Mouse (Mus musculus) kidney, embryonic 15.5 days (tissue): Measurements from ENCODE around the gene Slc16a3. TPM values are rescaled to one million over a fixed set of nuclear protein-coding genes. Genes with fewer than 3 reads are reported as not detected.

Source experiments
- ATAC-seq: fragments of 200-750 bp; cut with Nextera tagmentation; replicated peaks from 2 replicates; pipeline ENCODE4 v1.8.0; 2017; ENCODE audit warnings: moderate TSS enrichment; ENCODE audit not compliant: low FRiP score
- H3K27ac ChIP-seq: fragments of 300-500 bp; sonication (generic); 2 replicates; pipeline ENCODE4 v1.5.1; 2015; ENCODE audit warnings: mild to moderate bottlenecking, inconsistent platforms
- H3K27me3 ChIP-seq: fragments of 300-500 bp; sonication (generic); 2 replicates; pipeline ENCODE4 v1.6.1; 2015; ENCODE audit warnings: inconsistent platforms
- H3K36me3 ChIP-seq: fragments of 300-500 bp; sonication (generic); 2 replicates; pipeline ENCODE4 v1.6.1; 2015; ENCODE audit warnings: inconsistent platforms
- H3K4me1 ChIP-seq: fragments of 300-500 bp; sonication (generic); 2 replicates; pipeline ENCODE4 v1.6.1; 2015; ENCODE audit warnings: inconsistent platforms
- H3K4me2 ChIP-seq: fragments of 300-500 bp; sonication (generic); 2 replicates; pipeline ENCODE4 v1.6.1; 2015; ENCODE audit warnings: moderate library complexity, mild to moderate bottlenecking, inconsistent platforms
- H3K4me3 ChIP-seq: fragments of 300-500 bp; sonication (generic); replicated peaks from 2 replicates; pipeline ENCODE4 v1.5.1; 2015; ENCODE audit warnings: mild to moderate bottlenecking, inconsistent platforms
- H3K9ac ChIP-seq: fragments of 300-500 bp; sonication (generic); 2 replicates; pipeline ENCODE4 v1.6.1; 2015; ENCODE audit warnings: mild to moderate bottlenecking, inconsistent platforms
- H3K9me3 ChIP-seq: fragments of 300-500 bp; sonication (generic); replicated peaks from 2 replicates; pipeline ENCODE4 v1.6.1; 2016; ENCODE audit warnings: inconsistent platforms
- WGBS: fragments of 180-500 bp; shearing (Covaris S2); methylation state at CpG from one replicate; pipeline ENCODE4 v1.1.7; 2015; ENCODE audit warnings: mixed read lengths; 5-methylcytosine and 5-hydroxymethylcytosine counted together
- polyA plus RNA-seq: library from polyadenylated mRNA; unstranded; fragments of >200 nt; fragmentation: Nextera tagmentation; extraction: Ambion mirVana; gene quantifications from 2 replicates; pipeline ENCODE4 v1.2.1, GENCODE M21; 2015

Gene Slc16a3
- polyA plus RNA-seq, 1 experiment from 2014 or later = 66.0 TPM

DNA sequence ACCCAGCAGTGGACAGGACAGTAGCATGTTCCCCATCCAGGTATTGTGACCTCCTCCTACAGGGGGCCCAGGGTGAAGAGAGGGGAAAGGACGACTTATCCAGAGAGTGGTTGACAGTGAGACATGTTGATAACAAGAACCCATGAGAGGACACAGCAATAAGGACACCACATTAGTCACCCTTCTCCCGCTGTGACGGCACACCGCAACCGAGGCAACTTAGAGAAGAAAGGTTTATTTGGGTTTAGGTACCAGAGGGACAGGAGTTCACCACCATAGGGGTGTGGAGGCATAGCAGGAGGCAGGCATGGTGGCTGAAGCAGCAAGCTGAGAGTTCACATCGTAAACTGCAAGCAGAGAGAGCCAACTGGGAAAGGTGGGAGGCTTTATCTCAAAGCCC lies 57.9 kb downstream of the Slc16a3 start:
- 69% methylated on average over 6 of the region's 6 CpGs for WGBS
- Histone ChIP-seq H3K4me2 (no peak overlapping the region), H3K4me3 (no peak overlapping the region), H3K27me3 (no peaks in the 10 kb centered on the region), H3K36me3 (no peaks in the 10 kb centered on the region), H3K4me1 (peaks cover 5% of the 10 kb centered on the region; the same call in 1 of the 2 replicates), H3K9ac (no peak overlapping the region), H3K9me3 (no peaks in the 10 kb centered on the region), H3K27ac (no peak overlapping the region)
- no peak for ATAC-seq

DNA sequence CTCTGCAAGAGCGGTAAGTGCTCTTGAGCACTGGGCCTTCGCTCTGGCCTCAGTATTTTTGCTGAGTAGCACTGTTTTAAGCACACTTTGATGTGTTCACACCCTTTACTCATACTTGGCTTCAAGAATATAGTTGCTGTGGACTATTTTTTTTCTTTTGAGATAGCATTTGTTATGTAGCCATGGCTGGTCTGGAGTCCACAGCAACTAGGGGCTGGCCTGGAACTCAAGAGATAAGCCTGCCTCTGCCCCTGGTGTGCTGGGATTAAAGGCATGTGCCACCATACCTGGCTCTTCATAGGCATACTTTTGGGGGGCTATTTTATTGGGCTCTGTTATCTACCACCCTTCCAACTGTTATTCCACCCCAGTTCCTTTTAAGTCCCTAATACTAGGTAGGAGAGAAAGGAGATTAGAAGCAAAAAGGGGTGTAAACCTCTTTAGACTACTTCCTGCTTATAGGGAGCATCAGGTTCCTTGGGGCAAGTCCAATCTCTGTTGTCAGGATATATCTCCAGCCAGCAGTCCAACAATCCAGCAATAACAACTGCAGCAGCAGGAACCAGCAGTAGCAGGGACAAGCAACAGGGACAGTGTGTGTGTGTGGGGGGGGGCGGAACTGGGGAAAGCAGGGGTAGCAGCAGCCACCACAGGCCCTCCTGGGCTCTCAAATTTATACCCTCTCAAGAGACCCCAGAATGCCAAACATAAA lies 61.9 kb downstream of the Slc16a3 start:
- Histone ChIP-seq H3K27ac (no peak overlapping the region), H3K4me1 (peaks cover 3% of the 10 kb centered on the region; the same call in 1 of the 2 replicates), H3K4me3 (no peak overlapping the region), H3K27me3 (no peaks in the 10 kb centered on the region), H3K9ac (no peak overlapping the region), H3K36me3 (no peaks in the 10 kb centered on the region), H3K4me2 (no peak overlapping the region), H3K9me3 (no peaks in the 10 kb centered on the region)
- ATAC-seq = no peak
- WGBS = 96% methylated on average over 3 of the region's 3 CpGs

Other genes starting within 250 kb of the Slc16a3 start
- 164 and 176 TPM in 2 replicates for gene Cenpx, start 234.7 kb upstream of the Slc16a3 start, polyA plus RNA-seq
- 52.9 and 66.0 TPM in 2 replicates for gene Lrrc45, start 234.6 kb upstream of the Slc16a3 start, polyA plus RNA-seq
- gene Rac3, start 227.0 kb upstream of the Slc16a3 start, polyA plus RNA-seq = 27.6 and 31.0 TPM in 2 replicates
- gene Dcxr, start 221.2 kb upstream of the Slc16a3 start, polyA plus RNA-seq = 31.9 and 32.1 TPM in 2 replicates
- gene Cbr2, start 216.4 kb upstream of the Slc16a3 start, polyA plus RNA-seq = 2.4 and 3.4 TPM in 2 replicates
- gene Hmga1b, start 185.7 kb upstream of the Slc16a3 start, polyA plus RNA-seq = 3.8 and 6.1 TPM in 2 replicates
- gene Rfng, start 164.3 kb upstream of the Slc16a3 start, polyA plus RNA-seq = 36.5 and 39.9 TPM in 2 replicates
- gene Gps1, start 164.2 kb upstream of the Slc16a3 start, polyA plus RNA-seq = 200 and 215 TPM in 2 replicates
- 74.2 and 87.2 TPM in 2 replicates for gene Dus1l, start 152.1 kb upstream of the Slc16a3 start, polyA plus RNA-seq
- gene Fasn, start 123.9 kb upstream of the Slc16a3 start, polyA plus RNA-seq = 44.1 and 51.8 TPM in 2 replicates
- 8.0 and 8.4 TPM in 2 replicates for gene Ccdc57, start 15.6 kb upstream of the Slc16a3 start, polyA plus RNA-seq
- 129 and 140 TPM in 2 replicates for gene Csnk1d, start 42.9 kb downstream of the Slc16a3 start, polyA plus RNA-seq
- gene Cd7, start 90.9 kb downstream of the Slc16a3 start, polyA plus RNA-seq = 0.28 and 0.31 TPM in 2 replicates
- 0.06 TPM in 1 of 2 replicates, not detected in the other for gene Sectm1b, start 115.1 kb downstream of the Slc16a3 start, polyA plus RNA-seq
- gene Sectm1a, start 132.7 kb downstream of the Slc16a3 start, polyA plus RNA-seq = 0.34 TPM in 1 of 2 replicates, not detected in the other
- gene Tex19.2, start 170.2 kb downstream of the Slc16a3 start, polyA plus RNA-seq = not detected in 2 replicates
- 0.09 TPM in 1 of 2 replicates, not detected in the other for gene Tex19.1, start 197.7 kb downstream of the Slc16a3 start, polyA plus RNA-seq
- gene Uts2r, start 211.8 kb downstream of the Slc16a3 start, polyA plus RNA-seq = 0.09 TPM in 1 of 2 replicates, not detected in the other